Mouse (Mus musculus) hindbrain, embryonic 13.5 days (tissue): ENCODE results near the gene Apoe. TPM values are rescaled to one million over a fixed set of nuclear protein-coding genes. Genes with fewer than 3 reads are reported as not detected.

Source experiments
- ATAC-seq: fragments of 200-750 bp; cut with Nextera tagmentation; 2 replicates; pipeline ENCODE4 v1.8.0; 2017; ENCODE audit warnings: moderate TSS enrichment; ENCODE audit not compliant: low FRiP score
- H3K27ac ChIP-seq: fragments of 300-500 bp; sonication (generic); 2 replicates; pipeline ENCODE4 v1.5.1; 2015; ENCODE audit warnings: inconsistent platforms, mild to moderate bottlenecking, moderate library complexity
- H3K27me3 ChIP-seq: fragments of 300-500 bp; sonication (generic); 2 replicates; pipeline ENCODE4 v1.6.1; 2015; ENCODE audit warnings: mild to moderate bottlenecking, inconsistent platforms
- H3K36me3 ChIP-seq: fragments of 300-500 bp; sonication (generic); 2 replicates; pipeline ENCODE4 v1.6.1; 2015; ENCODE audit warnings: mild to moderate bottlenecking, inconsistent platforms
- H3K4me1 ChIP-seq: fragments of 300-500 bp; sonication (generic); replicated peaks from 2 replicates; pipeline ENCODE4 v1.6.1; 2015; ENCODE audit warnings: inconsistent platforms
- H3K4me2 ChIP-seq: fragments of 300-500 bp; sonication (generic); 2 replicates; pipeline ENCODE4 v1.6.1; 2015; ENCODE audit warnings: inconsistent platforms, mild to moderate bottlenecking, moderate library complexity
- H3K4me3 ChIP-seq: fragments of 300-500 bp; sonication (generic); 2 replicates; pipeline ENCODE4 v1.5.1; 2015; ENCODE audit warnings: mild to moderate bottlenecking, inconsistent platforms
- H3K9ac ChIP-seq: fragments of 300-500 bp; sonication (generic); 2 replicates; pipeline ENCODE4 v1.6.1; 2015; ENCODE audit warnings: mild to moderate bottlenecking, inconsistent platforms
- H3K9me3 ChIP-seq: fragments of 300-500 bp; sonication (generic); 2 replicates; pipeline ENCODE4 v1.6.1; 2016; ENCODE audit warnings: inconsistent platforms
- WGBS: fragments of 180-500 bp; shearing (Covaris S2); methylation state at CpG from one replicate; pipeline ENCODE4 v1.1.7; 2015; 5-methylcytosine and 5-hydroxymethylcytosine counted together
- polyA plus RNA-seq: library from polyadenylated mRNA; unstranded; fragments of >200 nt; fragmentation: Nextera tagmentation; extraction: Ambion mirVana; gene quantifications from 2 replicates; pipeline ENCODE4 v1.2.1, GENCODE M21; 2015

Gene Apoe
- polyA plus RNA-seq, 1 experiment from 2014 or later, result 374 TPM

DNA sequence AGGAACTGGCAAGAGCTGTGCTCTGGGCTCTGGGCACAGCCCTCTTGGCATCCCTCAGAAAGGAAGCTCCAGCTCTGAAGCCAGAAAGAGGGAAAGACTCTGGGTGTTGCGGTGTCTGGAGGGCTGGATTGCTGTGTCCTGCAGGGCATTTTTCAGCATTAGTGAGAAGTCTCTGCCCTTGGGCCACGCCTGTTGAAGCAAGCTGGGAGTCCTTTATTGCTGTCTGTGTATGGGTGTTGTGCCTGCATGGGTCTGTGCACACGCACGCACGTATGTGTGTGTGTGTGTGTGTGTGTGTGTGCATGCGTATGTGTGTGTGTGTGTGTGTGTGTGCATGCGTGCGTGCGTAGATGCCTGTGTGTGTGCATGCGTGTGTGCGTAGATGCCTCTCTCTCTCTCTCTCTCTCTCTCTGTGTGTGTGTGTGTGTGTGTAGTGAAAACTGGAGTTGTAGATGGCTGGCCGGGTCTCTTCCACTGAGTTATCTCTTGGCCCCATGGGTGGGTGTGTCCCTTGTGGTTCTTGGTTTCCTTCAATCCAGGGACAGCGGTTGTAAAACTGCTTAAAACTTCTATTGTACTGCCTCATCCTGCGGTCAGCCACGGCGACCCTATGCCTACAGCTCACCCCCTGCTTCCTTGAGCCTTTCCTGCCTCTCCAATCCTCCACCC lies 37.5 kb upstream of the Apoe start:
- no peak for ATAC-seq
- Histone ChIP-seq H3K27ac (no peak overlapping the region), H3K4me1 (peaks cover 1% of the 10 kb centered on the region; the same call in 1 of the 2 replicates), H3K4me3 (no peak overlapping the region), H3K36me3 (peaks cover 72% of the 10 kb centered on the region), H3K4me2 (no peak overlapping the region), H3K27me3 (no peaks in the 10 kb centered on the region), H3K9ac (no peak overlapping the region), H3K9me3 (no peaks in the 10 kb centered on the region)
- WGBS, result 93% methylated on average over 16 of the region's 16 CpGs

GRCm38 (mm10) chr7:19734178-19734666 lies 35.2 kb upstream of the Apoe start:
- peaks cover 87% of the 10 kb centered on the region for H3K36me3 ChIP-seq
- no peaks in the 10 kb centered on the region for H3K27me3 ChIP-seq
- no peak overlapping the region for H3K4me2 ChIP-seq
- peak overlapping the region; percentile 24; the same call in 1 of the 2 replicates for H3K9ac ChIP-seq
- H3K4me3 ChIP-seq, result no peak overlapping the region
- H3K4me1 ChIP-seq, result no peaks in the 10 kb centered on the region
- H3K27ac ChIP-seq, result no peak overlapping the region
- no peaks in the 10 kb centered on the region for H3K9me3 ChIP-seq
- 91% methylated on average over 10 of the region's 10 CpGs for WGBS
- no peak for ATAC-seq

DNA sequence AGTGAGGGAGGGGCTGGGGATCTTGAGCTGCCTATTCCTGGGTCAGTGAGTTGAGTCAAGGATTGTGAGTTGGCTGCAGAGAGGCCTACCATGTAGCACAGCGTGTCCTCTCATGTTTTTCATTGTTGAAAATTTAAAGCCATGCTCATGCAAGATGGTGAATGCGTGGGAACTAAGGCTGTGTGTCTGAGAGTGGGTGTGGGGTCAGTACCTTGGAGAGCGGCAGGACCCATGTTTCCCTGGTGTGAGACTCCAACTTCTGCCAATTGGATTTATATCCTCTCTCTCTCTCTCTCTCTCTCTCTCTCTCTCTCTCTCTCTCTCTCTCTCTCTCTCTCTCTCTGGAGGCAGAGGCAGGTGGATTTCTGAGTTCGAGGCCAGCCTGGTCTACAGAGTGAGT lies 27.6 kb upstream of the Apoe start:
- no peaks in the 10 kb centered on the region for H3K4me1 ChIP-seq
- no peak overlapping the region for H3K4me2 ChIP-seq
- H3K9me3 ChIP-seq, result no peaks in the 10 kb centered on the region; the same call in 1 of the 2 replicates
- H3K9ac ChIP-seq, result no peak overlapping the region
- H3K27ac ChIP-seq, result no peak overlapping the region
- no peak overlapping the region for H3K4me3 ChIP-seq
- WGBS, result 92% methylated on average over 4 of the region's 4 CpGs
- no peak for ATAC-seq
- no peaks in the 10 kb centered on the region for H3K27me3 ChIP-seq
- peaks cover 96% of the 10 kb centered on the region for H3K36me3 ChIP-seq

DNA sequence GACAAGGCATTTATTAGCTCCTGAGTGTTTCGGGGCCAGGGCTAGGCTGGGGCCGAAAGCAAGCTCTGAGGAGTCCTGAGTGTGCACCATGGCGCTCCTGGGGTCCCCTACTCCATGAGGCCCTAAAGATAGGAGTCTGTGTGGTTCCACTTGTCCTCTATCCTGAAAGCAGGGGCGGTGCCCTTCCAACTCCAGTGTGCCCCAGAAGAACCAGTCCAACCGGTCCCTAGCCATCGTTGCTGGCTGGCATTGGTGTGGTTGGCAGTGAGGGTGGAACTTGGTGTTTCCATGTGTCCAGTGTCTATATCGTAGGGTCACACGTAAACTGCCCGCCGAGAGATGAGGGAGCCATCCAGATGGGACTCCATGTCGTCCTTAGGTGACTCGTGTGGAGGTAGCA lies 25.2 kb upstream of the Apoe start:
- Histone ChIP-seq H3K9me3 (peaks cover 6% of the 10 kb centered on the region), H3K27ac (no peak overlapping the region), H3K4me1 (no peaks in the 10 kb centered on the region), H3K27me3 (no peaks in the 10 kb centered on the region), H3K9ac (no peak overlapping the region), H3K36me3 (peaks cover 93% of the 10 kb centered on the region), H3K4me2 (no peak overlapping the region), H3K4me3 (no peak overlapping the region)
- 96% methylated on average over 12 of the region's 12 CpGs for WGBS
- ATAC-seq, result no peak

- Histone ChIP-seq H3K27ac (no peak overlapping the region), H3K27me3 (no peaks in the 10 kb centered on the region), H3K36me3 (peaks cover 85% of the 10 kb centered on the region), H3K4me1 (no peaks in the 10 kb centered on the region), H3K9ac (no peak overlapping the region), H3K4me3 (no peak overlapping the region), H3K9me3 (peaks cover 6% of the 10 kb centered on the region), H3K4me2 (no peak overlapping the region)
- no peak for ATAC-seq
- 91% methylated on average over 6 of the region's 6 CpGs for WGBS
Observed at GRCm38 (mm10) chr7:19722754-19723195, 23.8 kb upstream of the Apoe start.

DNA sequence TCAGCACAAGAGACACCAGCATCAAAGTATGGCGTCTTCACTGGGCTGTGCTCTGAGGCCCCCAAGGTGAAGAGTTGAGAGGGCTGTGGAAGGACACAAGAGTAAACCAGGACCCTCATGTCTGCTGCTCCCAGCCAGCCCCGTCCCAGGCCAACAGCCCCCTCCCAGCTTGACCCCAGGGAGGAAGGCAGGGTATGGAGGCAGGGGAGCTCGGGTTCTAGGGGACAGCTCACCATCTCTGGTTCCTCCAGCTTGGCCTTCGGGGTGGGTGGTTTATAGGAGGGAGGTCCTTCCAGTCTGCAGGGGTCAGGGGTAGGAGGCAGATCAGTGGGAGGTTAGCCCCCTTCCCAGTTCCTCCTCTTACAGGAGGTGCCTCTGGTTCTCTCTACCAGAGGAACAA lies 20.2 kb upstream of the Apoe start:
- Histone ChIP-seq H3K27ac (no peak overlapping the region), H3K9me3 (peaks cover 6% of the 10 kb centered on the region), H3K36me3 (peaks cover 51% of the 10 kb centered on the region), H3K27me3 (no peaks in the 10 kb centered on the region), H3K4me2 (no peak overlapping the region), H3K4me3 (no peak overlapping the region), H3K9ac (no peak overlapping the region), H3K4me1 (peaks cover 16% of the 10 kb centered on the region)
- no peak for ATAC-seq
- 98% methylated on average over 4 of the region's 4 CpGs for WGBS

DNA sequence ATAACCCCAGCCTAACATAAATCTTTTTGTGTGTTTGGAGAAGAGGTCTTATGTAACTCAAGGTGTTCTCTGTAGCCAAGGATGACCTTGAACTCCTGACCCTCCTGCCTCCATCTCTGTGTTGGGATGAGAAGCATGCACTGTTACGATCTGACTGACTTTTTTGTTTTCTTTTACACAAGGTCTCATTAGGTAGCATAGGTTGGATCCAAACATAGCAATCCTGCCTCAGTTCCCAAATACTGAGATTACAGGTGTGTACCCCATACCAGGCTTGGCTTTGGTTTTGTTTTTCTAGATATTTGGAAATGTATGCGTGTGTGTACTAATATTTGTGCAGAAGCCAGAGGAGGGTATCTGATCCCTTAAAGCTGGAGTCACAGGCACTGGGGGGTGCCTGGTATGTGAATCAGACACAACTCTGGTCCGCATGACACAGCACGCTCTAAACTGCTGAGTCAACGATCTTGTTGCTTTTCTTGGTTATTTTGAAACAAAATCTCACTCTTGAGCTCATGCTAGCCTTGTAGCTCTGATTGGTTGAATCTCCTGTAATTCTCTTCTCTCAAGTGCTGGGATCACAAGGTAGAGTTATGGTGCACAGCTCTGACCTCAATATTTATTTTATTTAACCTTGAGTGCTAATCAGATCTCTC lies 19.4 kb upstream of the Apoe start:
- Histone ChIP-seq H3K9me3 (peaks cover 6% of the 10 kb centered on the region), H3K27me3 (no peaks in the 10 kb centered on the region), H3K4me1 (peaks cover 24% of the 10 kb centered on the region), H3K4me2 (no peak overlapping the region), H3K9ac (no peak overlapping the region), H3K27ac (no peak overlapping the region), H3K36me3 (peaks cover 46% of the 10 kb centered on the region), H3K4me3 (no peak overlapping the region)
- 94% methylated on average over 5 of the region's 5 CpGs for WGBS
- no peak for ATAC-seq

DNA sequence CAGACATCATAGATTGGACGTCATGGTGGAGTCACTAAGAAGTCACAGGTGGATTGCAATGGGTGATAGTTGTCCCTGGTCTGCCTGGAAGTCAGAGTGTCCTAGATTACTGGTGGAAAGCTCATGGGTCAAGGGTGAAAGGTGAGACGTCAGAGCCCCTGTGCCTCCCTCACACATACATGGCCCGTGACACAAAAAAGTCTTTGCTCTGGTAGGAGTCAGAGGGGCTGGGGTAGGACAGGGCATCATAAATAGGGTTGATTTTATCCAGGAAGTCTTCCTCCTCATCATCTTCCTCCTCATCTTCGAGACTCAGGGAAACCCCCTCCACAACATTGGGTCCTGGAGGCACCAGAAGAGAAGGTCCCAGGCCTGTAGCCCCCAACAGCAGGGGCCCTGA lies 18.4 kb upstream of the Apoe start:
- Histone ChIP-seq H3K4me3 (no peak overlapping the region), H3K9me3 (peaks cover 6% of the 10 kb centered on the region), H3K27me3 (no peaks in the 10 kb centered on the region), H3K36me3 (peaks cover 44% of the 10 kb centered on the region), H3K9ac (no peak overlapping the region), H3K27ac (peak overlapping the region; percentile 93; the same call in 1 of the 2 replicates), H3K4me2 (no peak overlapping the region), H3K4me1 (peaks cover 26% of the 10 kb centered on the region)
- no peak for ATAC-seq
- 92% methylated on average over 4 of the region's 4 CpGs for WGBS

DNA sequence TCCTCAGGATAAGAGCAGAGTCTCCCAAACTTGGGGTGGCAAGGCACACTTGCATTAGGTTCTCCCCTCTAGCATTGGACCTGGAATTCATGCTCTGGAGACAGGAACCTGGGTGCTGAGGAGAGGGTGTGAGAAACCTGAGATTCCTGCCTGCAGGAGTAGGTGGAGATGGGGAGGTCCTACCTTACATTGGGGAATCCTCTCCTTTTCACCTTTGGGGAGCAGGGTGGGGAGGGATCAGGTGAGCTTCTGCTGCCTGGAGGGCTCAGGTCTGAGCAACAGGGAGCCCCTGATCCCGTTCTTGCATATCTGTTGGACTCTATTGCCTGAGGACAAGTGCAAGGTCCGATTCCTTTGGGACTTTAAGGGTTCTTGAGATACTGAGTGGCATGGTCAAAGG lies 17.8 kb upstream of the Apoe start:
- H3K4me2 ChIP-seq, result peak overlapping the region; percentile 60
- H3K9ac ChIP-seq, result peak overlapping the region; percentile 70
- peak overlapping the region; percentile 93 for H3K27ac ChIP-seq
- ATAC-seq, result no peak
- no peaks in the 10 kb centered on the region for H3K27me3 ChIP-seq
- H3K4me1 ChIP-seq, result peaks cover 26% of the 10 kb centered on the region
- 93% methylated on average over 2 of the region's 2 CpGs for WGBS
- H3K36me3 ChIP-seq, result peaks cover 46% of the 10 kb centered on the region
- peak overlapping the region; percentile 39; the same call in 1 of the 2 replicates for H3K4me3 ChIP-seq
- H3K9me3 ChIP-seq, result peaks cover 6% of the 10 kb centered on the region

- Histone ChIP-seq H3K4me2 (peak overlapping the region; percentile 60), H3K9me3 (peaks cover 2% of the 10 kb centered on the region), H3K36me3 (peaks cover 46% of the 10 kb centered on the region), H3K27me3 (no peaks in the 10 kb centered on the region), H3K4me3 (peak overlapping the region; percentile 39), H3K27ac (peak overlapping the region; percentile 93), H3K9ac (peak overlapping the region; percentile 70), H3K4me1 (peaks cover 26% of the 10 kb centered on the region)
- ATAC-seq, result no peak
- WGBS, result 6% methylated on average over 18 of the region's 18 CpGs
Observed at GRCm38 (mm10) chr7:19716055-19716682, 17.2 kb upstream of the Apoe start.

- H3K36me3 ChIP-seq, result peaks cover 44% of the 10 kb centered on the region
- peak within 1 kb of the TSS; percentile 93 for H3K27ac ChIP-seq
- ATAC-seq, result peak; percentile 99
- H3K4me2 ChIP-seq, result peak within 1 kb of the TSS; percentile 98
- H3K27me3 ChIP-seq, result no peaks in the 10 kb centered on the region
- H3K4me1 ChIP-seq, result peaks cover 26% of the 10 kb centered on the region
- peak within 1 kb of the TSS; percentile 98 for H3K9ac ChIP-seq
- under 1% methylated on average over 59 of the region's 59 CpGs for WGBS
- H3K4me3 ChIP-seq, result peak within 1 kb of the TSS; percentile 97
- H3K9me3 ChIP-seq, result no peaks in the 10 kb centered on the region
Observed at GRCm38 (mm10) chr7:19715239-19716054, 16.5 kb upstream of the Apoe start, which contains the start of gene Tomm40. Tomm40 (minus strand) TSS chr7:19715438.

GRCm38 (mm10) chr7:19714836-19715235 lies 15.8 kb upstream of the Apoe start:
- Histone ChIP-seq H3K9me3 (no peaks in the 10 kb centered on the region), H3K4me3 (peak overlapping the region; percentile 97), H3K36me3 (peaks cover 45% of the 10 kb centered on the region), H3K4me2 (peak overlapping the region; percentile 98), H3K27ac (peak overlapping the region; percentile 84), H3K4me1 (peaks cover 26% of the 10 kb centered on the region), H3K27me3 (no peaks in the 10 kb centered on the region), H3K9ac (peak overlapping the region; percentile 98)
- WGBS, result 1% methylated on average over 39 of the region's 39 CpGs
- no peak; the same call in none of the 2 replicates for ATAC-seq
